Mouse (Mus musculus) midbrain, embryonic 14.5 days (tissue): Measurements from ENCODE around the gene Sptb. TPM values are rescaled to one million over a fixed set of nuclear protein-coding genes. Genes with fewer than 3 reads are reported as not detected.

Source experiments
- ATAC-seq: fragments of 200-750 bp; cut with Nextera tagmentation; 2 replicates; pipeline ENCODE4 v1.8.0; 2017; ENCODE audit warnings: moderate number of reproducible peaks, moderate library complexity; ENCODE audit not compliant: low FRiP score, low TSS enrichment
- DNase-seq: peaks from one replicate; pipeline ENCODE4 v3.0.0-alpha.2; 2015
- H3K27ac ChIP-seq: fragments of 300-500 bp; sonication (generic); replicated peaks from 2 replicates; pipeline ENCODE4 v1.5.1; 2014; ENCODE audit warnings: mild to moderate bottlenecking, low read depth, low read length, moderate library complexity
- H3K27me3 ChIP-seq: fragments of 300-500 bp; sonication (generic); 2 replicates; pipeline ENCODE4 v1.6.1; 2014; ENCODE audit warnings: low read length, control low read depth, mixed read lengths; ENCODE audit not compliant: control insufficient read depth, insufficient read depth
- H3K36me3 ChIP-seq: fragments of 300-500 bp; sonication (generic); 2 replicates; pipeline ENCODE4 v1.6.1; 2014; ENCODE audit warnings: low read length, control low read depth; ENCODE audit not compliant: control insufficient read depth, insufficient read depth
- H3K4me1 ChIP-seq: fragments of 300-500 bp; sonication (generic); 2 replicates; pipeline ENCODE4 v1.6.1; 2014; ENCODE audit warnings: mild to moderate bottlenecking, antibody characterized with exemption, low read length, control low read depth; ENCODE audit not compliant: control insufficient read depth, insufficient read depth
- H3K4me2 ChIP-seq: fragments of 300-500 bp; sonication (generic); 2 replicates; pipeline ENCODE4 v1.6.1; 2014; ENCODE audit warnings: mild to moderate bottlenecking, low read length, moderate library complexity
- H3K4me3 ChIP-seq: fragments of 300-500 bp; sonication (generic); replicated peaks from 2 replicates; pipeline ENCODE4 v1.5.1; 2014; ENCODE audit warnings: low read depth, low read length
- H3K9ac ChIP-seq: fragments of 300-500 bp; sonication (generic); replicated peaks from 2 replicates; pipeline ENCODE4 v1.6.1; 2014; ENCODE audit warnings: mild to moderate bottlenecking, low read length, moderate library complexity
- H3K9me3 ChIP-seq: fragments of 300-500 bp; sonication (generic); 2 replicates; pipeline ENCODE4 v1.6.1; 2016; ENCODE audit warnings: low read length, control low read depth, mixed read lengths; ENCODE audit not compliant: control insufficient read depth
- WGBS: fragments of 180-500 bp; shearing (Covaris S2); extraction: QIAGEN DNeasy Blood & Tissue Kit; methylation state at CpG from one replicate; pipeline ENCODE4 v1.1.7; 2014; 5-methylcytosine and 5-hydroxymethylcytosine counted together
- microRNA-seq: library from miRNA; unstranded; fragments of <30 nt; microRNA quantifications from one replicate; pipeline ENCODE4, GENCODE M21; 2016
- polyA plus RNA-seq: library from polyadenylated mRNA; unstranded; fragments of >200 nt; fragmentation: Nextera tagmentation; extraction: Ambion mirVana; gene quantifications from 2 replicates; pipeline ENCODE4 v1.2.1, GENCODE M21; 2014

Sptb gene
- polyA plus RNA-seq, 1 experiment from 2014 or later = 4.2 TPM

DNA sequence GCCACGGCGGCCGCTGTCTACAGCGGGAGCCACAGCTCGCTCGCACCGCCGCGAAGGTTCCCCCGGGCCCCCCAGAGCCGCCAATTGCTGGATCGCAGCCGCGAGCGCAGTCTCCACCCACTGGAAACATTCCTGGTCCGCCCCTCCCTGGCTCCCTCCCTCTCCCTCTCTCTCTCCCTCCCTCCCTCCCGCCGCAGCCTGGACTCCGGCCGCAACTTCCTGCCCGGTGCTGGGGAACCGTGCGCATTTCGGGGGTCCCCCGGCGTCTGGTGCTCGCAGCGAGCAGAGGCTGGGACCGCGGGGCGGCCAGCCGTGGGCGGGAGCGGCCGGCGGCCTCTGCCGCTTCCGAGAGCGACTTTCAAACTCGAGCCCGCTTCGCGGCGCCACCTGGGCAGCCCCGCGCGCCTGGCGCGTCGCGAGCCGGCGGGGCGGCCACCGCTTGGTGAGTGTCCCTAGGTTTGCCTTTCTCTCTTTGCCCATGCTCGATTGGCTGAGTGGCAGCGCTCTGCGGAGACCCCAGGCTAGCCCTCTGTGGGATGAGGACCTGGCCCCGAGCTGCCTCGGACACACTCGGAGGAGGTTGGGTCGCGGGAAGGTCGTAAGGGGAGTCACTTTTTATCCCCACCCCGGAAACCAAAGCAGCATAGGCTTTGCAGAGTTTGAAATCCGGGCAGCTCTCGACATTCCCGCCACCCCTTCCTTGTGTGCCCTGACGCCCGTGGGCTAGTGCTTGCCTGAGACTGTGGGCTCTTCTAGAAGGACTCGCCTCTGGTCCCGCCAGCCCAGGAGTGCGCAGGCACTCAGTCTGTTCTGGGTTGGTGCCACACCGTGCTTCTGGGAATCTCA lies 176.7 kb downstream of the Sptb start:
- H3K4me2 ChIP-seq = peak overlapping the region; percentile 96
- 1% methylated on average over 73 of the region's 74 CpGs for WGBS
- no peaks in the 10 kb centered on the region for H3K36me3 ChIP-seq
- H3K9me3 ChIP-seq = no peaks in the 10 kb centered on the region
- ATAC-seq (peak; percentile 66), DNase-seq (peak; percentile 78)
- H3K27me3 ChIP-seq = peaks cover 57% of the 10 kb centered on the region
- H3K9ac ChIP-seq = peak overlapping the region; percentile 49
- no peak overlapping the region for H3K27ac ChIP-seq
- H3K4me1 ChIP-seq = peaks cover 11% of the 10 kb centered on the region
- H3K4me3 ChIP-seq = peak overlapping the region; percentile 61

DNA sequence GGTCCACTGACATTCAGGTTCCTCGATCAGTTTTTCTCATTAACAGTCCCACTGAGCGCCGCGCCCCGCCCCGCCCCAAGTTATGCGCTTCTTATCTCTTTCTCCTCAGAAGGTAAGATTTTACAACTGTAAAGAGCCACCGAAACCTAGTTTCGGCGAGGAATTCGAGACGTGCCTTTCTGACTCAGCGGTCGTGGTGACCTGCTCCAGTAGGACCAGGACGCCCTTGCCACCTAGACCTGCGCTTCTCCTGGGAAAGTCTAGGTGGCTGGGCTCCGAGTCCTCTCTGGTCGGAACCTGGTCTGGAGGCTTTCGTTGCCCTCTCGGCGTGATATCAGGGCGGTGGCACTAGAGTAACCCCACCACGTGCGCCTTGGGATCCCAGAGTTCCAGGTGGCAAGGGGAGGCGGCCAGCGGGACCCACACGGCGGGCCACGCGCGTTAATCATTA lies 177.4 kb downstream of the Sptb start:
- Histone ChIP-seq H3K27me3 (peaks cover 57% of the 10 kb centered on the region), H3K9me3 (no peaks in the 10 kb centered on the region), H3K4me2 (peak overlapping the region; percentile 96), H3K4me3 (peak overlapping the region; percentile 61), H3K4me1 (peaks cover 11% of the 10 kb centered on the region), H3K9ac (peak overlapping the region; percentile 49), H3K27ac (no peak overlapping the region), H3K36me3 (no peaks in the 10 kb centered on the region)
- ATAC-seq = no peak
- DNase-seq = peak; percentile 37
- WGBS = under 1% methylated on average over 31 of the region's 31 CpGs

GRCm38 (mm10) chr12:76531986-76532925 lies 178.1 kb downstream of the Sptb start:
- no peaks in the 10 kb centered on the region for H3K9me3 ChIP-seq
- H3K4me1 ChIP-seq = peaks cover 11% of the 10 kb centered on the region
- H3K4me3 ChIP-seq = peak overlapping the region; percentile 61
- H3K27me3 ChIP-seq = peaks cover 57% of the 10 kb centered on the region
- H3K9ac ChIP-seq = no peak overlapping the region
- DNase-seq (no peak), ATAC-seq (no peak)
- no peaks in the 10 kb centered on the region for H3K36me3 ChIP-seq
- H3K27ac ChIP-seq = no peak overlapping the region
- peak overlapping the region; percentile 96 for H3K4me2 ChIP-seq
- 4% methylated on average over 19 of the region's 19 CpGs for WGBS

GRCm38 (mm10) chr12:76530580-76531139 lies 179.7 kb downstream of the Sptb start, which contains the start of gene Plekhg3:
TSS of gene Plekhg3 (plus strand) at chr12:76530891.
- whole genome bisulfite sequencing = 29% methylated on average over 6 of the region's 6 CpGs
- DNase-seq (no peak), ATAC-seq (no peak)
- Histone ChIP-seq H3K36me3 (no peaks in the 10 kb centered on the region), H3K27me3 (peaks cover 54% of the 10 kb centered on the region), H3K9ac (no peak within 1 kb of the TSS), H3K9me3 (no peaks in the 10 kb centered on the region), H3K27ac (no peak within 1 kb of the TSS), H3K4me3 (no peak within 1 kb of the TSS), H3K4me2 (no peak within 1 kb of the TSS), H3K4me1 (peaks cover 11% of the 10 kb centered on the region)

Small RNA genes within 50 kb of the gene (microRNA-seq; reads per million reads assigned to microRNA genes)
- gene Mir5135 = not detected

Other genes with a start within 250 kb of the Sptb start
- 0.20 and 1.1 TPM in 2 replicates for gene Plekhg3, start 179.7 kb downstream of the Sptb start, polyA plus RNA-seq
- gene Churc1, start 55.0 kb upstream of the Sptb start, polyA plus RNA-seq = 103 and 129 TPM in 2 replicates
- 33.1 and 39.9 TPM in 2 replicates for gene Fntb, start 55.0 kb upstream of the Sptb start, polyA plus RNA-seq
- 0.09 TPM in 1 of 2 replicates, not detected in the other for gene Gpx2, start 85.0 kb upstream of the Sptb start, polyA plus RNA-seq
- gene Rab15, start 112.4 kb upstream of the Sptb start, polyA plus RNA-seq = 25.4 and 32.3 TPM in 2 replicates